Mouse (Mus musculus) ovary, postnatal 10 days (tissue): ENCODE measurements at regions not wholly inside any gene's neighbourhood (a gene's known extent, or its start where the extent isn't known, plus 50 kb on each side); places are given as distances from the start of the nearest gene placed in this dataset.
A peak's percentile ranks its signal among the peaks of the same experiment; 100 is the strongest.

Source experiments
- DNase-seq: peaks from one replicate; pipeline ENCODE4 v3.0.0; 2022; ENCODE audit warnings: low spot score

DNA sequence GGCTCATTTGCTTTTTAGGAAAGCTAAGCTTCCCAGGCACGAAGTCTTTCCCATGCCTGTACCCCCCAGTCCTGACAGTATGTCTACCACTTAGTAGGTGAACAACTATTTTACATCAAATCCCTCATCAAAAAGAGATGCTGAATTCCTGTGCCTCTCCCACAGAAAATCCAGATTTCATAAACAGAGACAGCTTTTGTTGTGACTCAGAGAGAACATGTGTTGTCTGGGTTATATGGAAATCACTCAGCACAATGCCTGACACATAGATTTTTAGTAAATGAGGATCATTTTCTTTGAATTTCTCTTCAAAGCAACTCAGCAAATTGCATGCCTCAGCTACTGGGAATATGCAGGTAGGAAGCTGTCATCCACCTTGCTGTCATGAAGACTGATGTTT lies 193.5 kb downstream of the Usp46 start:
- no peak for DNase-seq

DNA sequence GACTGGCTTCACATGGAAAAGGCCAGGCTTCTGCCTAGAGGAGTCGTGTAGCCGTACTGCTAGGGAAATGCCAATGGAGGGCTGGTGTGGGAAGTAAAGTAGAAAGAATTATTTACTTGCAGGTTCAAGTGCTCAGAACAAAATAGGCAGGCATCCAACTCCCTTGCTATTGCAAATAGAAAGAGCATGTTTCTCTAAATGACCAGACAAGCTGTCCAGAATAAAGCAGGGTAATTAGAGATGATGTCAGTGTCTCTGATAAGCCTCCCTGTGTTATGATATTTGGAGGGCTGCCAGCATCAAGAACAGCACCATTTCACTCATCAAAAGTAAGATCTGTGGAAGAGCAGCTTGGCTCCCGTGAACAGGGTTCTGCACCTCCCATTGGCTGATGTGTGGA lies 192.4 kb downstream of the Usp46 start:
- no peak for DNase-seq

DNA sequence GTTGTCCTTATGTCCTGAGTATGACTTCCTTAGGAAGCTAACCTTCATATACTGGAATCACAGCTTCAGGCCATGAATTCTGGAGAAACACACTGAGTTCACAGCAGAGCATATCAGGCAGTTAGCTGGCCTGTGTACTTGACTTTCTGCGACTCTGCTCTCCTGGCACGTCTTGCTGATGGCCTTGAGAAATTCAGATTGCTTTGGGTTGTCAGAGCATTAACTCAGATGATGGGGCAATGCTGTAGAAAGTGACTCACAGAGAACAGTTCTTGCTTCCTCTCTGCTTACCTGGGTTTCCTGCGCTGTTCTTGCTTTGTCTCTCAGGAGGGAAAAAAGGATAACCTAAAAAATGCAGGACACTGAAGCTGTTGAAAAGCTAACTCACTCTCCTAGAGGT lies 187.3 kb downstream of the Usp46 start:
- no peak for DNase-seq

DNA sequence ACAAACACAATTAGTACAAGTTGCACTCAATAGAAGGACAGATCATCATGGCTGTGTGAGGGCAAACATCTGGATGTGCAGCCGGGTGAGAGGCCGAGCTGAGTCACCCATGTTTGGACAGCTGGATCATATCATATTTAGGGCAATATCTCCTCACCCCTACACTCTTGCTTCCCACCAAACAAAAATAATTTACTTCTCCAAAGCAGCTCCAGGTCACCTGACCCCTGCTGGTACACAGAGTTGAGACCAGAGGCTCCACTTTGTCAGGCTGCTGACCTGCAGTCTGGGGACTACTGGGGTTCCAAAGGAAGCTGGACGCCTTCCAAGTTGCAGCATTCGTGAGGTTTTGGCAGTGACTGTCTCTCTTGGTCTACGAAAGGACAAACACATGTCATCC lies 186.3 kb downstream of the Usp46 start:
- peak; percentile 27 for DNase-seq

- no peak for DNase-seq
These were observed 183.2 kb downstream of the Usp46 start for GRCm38 (mm10) chr5:73884998-73885397.

DNA sequence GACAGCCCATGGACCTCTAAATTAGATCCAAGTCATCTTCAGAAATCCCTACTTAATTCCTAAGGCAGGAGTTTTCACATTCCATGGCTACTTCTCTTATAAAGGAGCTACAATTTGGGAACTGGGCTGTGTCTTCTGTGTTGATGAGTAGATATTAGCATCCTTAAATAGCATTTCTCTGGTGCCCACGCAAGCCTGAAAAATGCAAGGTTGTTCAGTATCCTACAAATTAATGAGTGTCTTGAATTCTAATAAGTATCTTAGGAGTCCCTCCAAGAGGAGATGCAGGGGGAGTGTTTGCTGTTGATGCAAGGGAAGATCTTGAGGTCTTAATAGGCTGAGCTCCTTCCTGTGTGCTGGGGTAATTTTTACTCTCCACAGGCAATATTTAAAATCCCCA lies 182.5 kb downstream of the Usp46 start:
- no peak for DNase-seq

DNA sequence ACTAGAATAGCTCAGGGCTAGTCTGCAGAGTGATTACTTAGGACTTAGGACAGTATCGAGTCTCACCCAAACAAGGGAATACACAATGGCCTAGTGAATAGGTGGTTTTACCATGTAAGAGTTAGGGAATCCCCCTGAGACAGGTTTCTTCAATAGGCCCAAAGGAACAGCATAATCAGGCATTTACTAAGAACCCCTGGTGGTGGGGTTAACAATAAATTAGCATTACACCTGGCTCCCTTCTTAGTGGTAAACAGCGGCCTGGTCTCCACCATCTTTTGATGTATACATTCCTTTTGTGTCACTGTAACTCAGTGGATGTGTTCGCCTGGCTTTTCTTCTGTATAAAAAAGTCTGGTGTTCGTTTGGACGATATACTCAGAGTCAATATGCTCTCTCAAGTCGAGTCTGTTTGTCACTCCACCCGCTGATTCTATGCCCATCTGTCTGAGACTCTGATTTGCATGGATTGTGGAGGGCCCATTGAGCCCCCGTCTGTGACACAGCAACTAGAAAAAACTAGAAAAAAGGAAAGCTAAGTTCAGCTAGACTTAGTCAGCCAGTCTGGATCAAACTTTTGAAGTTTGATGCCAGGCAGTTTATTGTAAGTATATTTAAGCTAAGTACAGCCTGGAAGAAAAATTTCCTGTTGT lies 180.8 kb downstream of the Usp46 start:
- DNase-seq = no peak

DNA sequence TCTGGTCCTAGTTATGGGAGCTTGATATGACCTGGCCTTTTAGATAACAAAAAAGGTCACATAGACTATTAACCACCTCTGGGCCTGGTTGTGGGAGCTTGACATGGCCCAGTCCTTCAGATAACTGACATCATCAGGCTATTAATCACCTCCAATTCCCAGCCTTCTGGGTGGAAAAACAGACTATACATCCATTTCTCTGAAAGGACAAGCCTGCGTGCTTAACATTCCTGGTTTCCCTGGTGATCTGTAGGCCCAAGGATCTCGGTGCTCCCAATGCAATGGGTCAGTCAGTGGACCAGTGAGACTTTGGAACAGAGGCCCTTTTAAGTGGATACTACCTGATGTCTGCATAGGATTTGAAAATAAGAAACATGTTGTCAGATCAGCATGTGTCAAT lies 179.8 kb downstream of the Usp46 start:
- no peak for DNase-seq

- DNase-seq = no peak
These were observed 178.9 kb downstream of the Usp46 start for GRCm38 (mm10) chr5:73889342-73889741.

DNA sequence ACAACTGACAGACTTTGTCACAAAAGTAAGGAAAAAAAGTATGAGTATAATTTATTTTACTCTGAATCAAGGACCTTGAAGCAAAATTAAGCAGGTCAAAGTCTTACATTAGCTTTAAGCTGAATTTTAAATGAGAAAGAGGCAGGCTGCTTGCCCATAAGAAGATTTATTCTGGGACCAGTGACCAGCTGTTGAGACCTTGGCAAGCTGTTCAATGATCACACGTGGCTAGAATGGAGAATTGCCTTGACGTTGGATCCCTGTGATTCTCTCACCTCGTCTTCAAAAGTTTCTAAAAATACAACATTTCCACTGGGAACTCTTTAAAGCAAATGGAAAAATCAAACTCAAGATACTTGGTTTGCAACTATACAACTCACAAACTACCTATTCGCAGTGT lies 177.3 kb downstream of the Usp46 start:
- no peak for DNase-seq

DNA sequence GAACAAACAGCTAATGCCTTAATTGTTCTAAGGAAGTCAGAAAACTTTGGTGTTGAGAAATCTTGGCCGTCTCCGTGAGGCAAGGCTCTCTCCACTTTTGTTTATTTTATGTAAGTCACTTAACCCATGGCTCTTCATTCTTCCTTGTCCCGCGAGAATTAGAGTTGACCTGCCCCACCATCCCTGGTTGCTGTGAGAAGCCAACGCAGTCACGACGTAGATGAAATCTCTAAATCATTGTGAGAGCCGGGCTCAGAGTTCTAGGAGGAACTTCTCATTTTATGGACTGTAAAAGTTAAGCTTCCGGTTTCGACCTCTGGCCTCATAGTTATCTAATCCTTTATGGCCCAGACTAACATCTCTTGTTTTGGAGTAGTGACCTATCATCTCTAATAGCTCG lies 176.6 kb downstream of the Usp46 start:
- no peak for DNase-seq

DNA sequence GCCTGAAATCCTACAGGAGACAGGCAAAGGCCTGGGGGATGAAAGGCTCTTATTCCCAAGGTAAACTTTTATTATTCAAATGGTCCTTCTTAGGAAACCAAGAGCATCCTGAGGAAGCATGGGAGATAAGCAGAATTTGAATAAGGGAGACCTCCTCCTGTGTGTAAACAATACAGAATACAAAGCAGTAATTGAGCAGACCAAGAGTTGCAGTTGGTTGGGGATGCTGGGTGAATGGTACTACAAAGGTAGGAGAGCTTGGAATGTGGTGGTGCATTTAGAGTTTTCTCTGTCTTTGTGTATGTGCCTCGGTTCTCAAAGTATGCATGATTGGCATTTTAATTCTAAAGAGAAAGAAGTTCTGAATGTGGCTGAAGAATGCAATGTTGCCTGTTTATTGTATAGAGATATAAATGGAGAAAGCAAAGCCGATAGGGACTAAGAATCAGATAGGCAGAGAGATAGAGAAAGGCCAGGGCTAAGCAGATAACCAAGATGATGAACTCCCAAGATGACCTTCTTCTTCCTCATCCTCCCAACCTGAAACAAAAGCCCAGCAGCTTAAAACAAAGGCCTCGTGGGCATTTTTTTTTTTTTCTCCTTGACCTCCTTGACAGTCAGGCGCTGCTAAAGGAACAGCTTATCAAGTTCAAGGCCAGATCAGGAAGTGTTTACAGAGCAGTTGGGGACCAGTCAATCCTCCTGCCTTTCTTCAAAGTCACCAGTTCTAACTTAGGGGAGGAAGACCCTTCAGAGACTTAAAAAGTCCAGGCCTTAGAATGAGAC lies 175.6 kb downstream of the Usp46 start:
- no peak for DNase-seq

- DNase-seq = no peak
These were observed 173.0 kb downstream of the Usp46 start for GRCm38 (mm10) chr5:73895186-73895585.

DNA sequence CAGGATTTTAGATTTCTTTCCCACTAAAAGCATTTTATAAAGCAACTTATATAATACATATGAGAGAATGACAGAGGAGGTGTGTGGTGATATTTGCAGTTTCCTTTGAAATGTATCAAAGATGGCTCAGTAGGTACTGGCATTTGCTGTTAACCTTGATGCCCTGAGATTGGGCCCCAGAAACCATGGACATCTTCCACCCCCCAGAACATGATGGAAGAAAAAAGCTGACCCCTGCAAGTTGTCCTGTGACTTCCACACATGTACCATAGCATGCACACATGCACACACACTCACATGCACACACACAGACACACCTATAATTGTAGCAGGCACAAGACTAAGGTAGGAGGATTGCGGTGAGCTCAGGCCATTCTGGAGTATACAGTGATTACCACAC lies 171.4 kb downstream of the Usp46 start:
- no peak for DNase-seq

- no peak for DNase-seq
These were observed 166.6 kb downstream of the Usp46 start for GRCm38 (mm10) chr5:73901651-73902050.

GRCm38 (mm10) chr5:73902470-73903218 lies 165.6 kb downstream of the Usp46 start:
- DNase-seq = no peak

- DNase-seq = no peak
These were observed 165.0 kb downstream of the Usp46 start for GRCm38 (mm10) chr5:73903219-73903570.

- DNase-seq = no peak
These were observed 164.0 kb downstream of the Usp46 start for GRCm38 (mm10) chr5:73904146-73904811.

DNA sequence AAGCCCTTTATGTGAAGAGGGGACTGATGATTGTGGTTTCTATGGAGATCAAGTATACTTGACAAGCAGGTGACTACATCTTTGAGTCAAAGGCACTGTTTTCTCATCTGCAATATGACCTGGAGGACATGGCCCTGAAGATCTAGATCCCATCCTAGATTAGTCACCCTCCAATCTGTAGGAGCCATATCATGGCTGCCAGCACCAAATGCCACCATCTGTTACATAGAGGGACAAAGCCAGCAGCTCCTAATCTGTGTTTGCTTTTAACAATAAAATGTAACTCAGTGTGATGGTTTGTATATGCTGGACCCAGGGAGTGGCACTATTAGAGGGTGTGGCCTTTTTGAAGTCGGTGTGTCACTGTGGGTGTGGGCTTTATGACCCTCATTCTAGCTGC lies 156.1 kb downstream of the Usp46 start:
- DNase-seq = no peak

DNA sequence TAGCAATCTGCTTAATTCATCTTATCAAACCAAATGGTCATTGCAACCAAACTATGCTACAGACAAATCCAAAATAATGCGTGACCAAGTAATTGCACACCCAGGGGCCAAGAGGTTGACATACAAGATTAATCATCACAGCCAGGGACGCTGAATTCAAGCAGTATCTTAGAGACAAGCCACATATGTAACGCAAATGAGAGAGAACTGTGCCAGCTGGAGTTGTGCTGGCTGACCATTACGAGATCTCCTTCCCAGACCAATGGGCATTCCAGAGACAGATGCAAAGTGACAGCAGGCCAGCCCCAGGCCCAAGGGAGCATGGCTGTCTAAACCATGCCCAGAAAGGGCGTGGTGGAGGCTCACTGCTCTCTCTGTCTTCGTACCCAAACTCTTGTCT lies 155.1 kb downstream of the Usp46 start:
- no peak for DNase-seq

DNA sequence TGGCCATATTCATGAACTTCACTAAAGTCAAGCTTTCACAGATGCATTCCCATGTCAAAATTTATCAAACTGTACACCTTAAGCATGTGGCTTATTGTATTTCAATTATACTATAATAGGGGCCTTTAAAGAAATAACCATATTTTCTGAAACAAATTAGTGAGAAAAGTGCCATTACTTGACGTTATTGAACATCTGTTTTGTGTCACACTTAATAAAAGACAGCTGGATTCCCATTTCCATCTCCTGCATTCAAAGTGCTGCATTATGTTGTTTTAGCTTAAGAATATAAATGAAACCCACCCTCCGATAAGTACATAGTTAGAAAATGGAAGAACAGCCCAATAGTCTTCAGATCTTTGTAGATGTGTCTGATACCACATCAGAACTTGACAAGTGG lies 150.2 kb downstream of the Usp46 start:
- DNase-seq = no peak

- no peak for DNase-seq
These were observed 148.3 kb downstream of the Usp46 start for GRCm38 (mm10) chr5:73919936-73920335.

DNA sequence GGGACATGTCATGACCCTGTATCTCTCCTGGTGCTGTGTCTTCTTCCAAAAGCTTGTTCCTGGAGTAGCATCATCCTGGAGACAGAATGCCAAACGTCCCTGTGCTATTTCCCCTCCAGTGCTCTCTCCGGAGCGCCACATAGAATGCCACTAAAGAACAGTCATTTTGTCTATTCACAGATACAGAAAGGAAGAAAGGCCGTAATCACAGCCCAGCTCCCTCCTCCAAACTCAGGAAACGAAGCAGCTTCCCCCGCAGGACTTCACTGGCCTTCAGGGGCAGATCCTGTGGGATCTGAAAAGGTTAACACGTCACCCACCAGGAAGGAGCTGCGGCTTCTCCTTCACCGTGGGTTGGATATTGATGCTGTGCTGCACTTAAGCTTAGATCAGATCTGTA lies 140.7 kb downstream of the Usp46 start:
- no peak for DNase-seq
